Mouse (Mus musculus) ES-E14 (cell line): Measurements from ENCODE around the gene Lmbr1l.

ENCODE experiments used
- HCFC1 ChIP-seq: IDR thresholded peaks from 2 replicates; pipeline ENCODE4 v1.6.1; 2012; ENCODE audit warnings: low read length, inconsistent platforms, borderline replicate concordance; ENCODE audit not compliant: insufficient read depth
- MAFK ChIP-seq: IDR thresholded peaks from 2 replicates; pipeline ENCODE4 v1.6.1; 2014; ENCODE audit warnings: mild to moderate bottlenecking, low read depth, low read length, inconsistent platforms; ENCODE audit not compliant: insufficient read depth
- ZC3H11A ChIP-seq: IDR thresholded peaks from 2 replicates; pipeline ENCODE4 v1.6.1; 2012; ENCODE audit warnings: low read depth, mild to moderate bottlenecking, inconsistent platforms, low read length, borderline replicate concordance
- ZNF384 ChIP-seq: IDR thresholded peaks from 2 replicates; pipeline ENCODE4 v1.6.1; 2012; ENCODE audit warnings: low read depth, low read length, inconsistent platforms

GRCm38 (mm10) chr15:98870179-98871069, 47.6 kb downstream of the Lmbr1l start:
- TF ChIP-seq ZC3H11A = no peak
- no peak for TF ChIP-seq MAFK
- no peak for TF ChIP-seq HCFC1
- no peak for TF ChIP-seq ZNF384
